ENCODE assay signal across 10 mouse cellular contexts in the genomic region with DNA sequence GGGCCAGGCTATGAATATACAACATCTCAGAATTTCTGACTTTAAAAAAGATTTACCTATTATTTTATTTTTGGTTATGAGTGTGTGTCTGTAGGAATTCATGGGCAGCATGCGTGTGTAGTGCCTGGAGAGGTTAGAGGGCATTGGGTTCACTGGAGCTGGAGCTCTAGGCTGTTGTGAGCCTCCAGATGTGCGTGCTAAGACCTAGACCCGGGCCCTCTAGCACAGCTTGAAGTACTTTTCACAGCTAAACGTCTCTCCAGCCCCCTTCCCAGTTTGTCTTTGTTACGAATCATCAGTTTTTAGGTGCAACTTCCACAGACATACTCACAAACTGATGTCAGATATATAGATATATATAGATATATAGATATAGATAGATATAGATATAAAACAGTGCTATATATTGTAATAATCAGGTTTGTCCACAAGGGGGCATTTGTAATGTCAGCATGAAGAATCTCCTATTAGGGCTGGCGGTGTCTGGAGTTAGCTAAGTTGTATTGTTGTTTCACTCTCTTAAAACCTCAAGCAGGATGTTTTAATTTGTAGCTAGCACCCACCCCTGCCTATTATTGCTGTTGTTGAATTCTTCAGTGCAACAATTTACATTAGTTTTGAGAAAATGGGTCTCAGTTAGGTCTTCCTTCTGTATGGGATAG. TPM values are rescaled to one million over a fixed set of nuclear protein-coding genes. Genes with fewer than 3 reads are reported as not detected.
DNase-seq lines count a peak whose midpoint lies in the region; ATAC-seq and TF ChIP-seq lines count a peak whose summit lies in the region.
"Had no signal": no experiment of that assay in that cellular context is flagged by ENCODE, and none has a peak within 500 bp of the region (broad histone marks: within the 10 kb centered on the region; RNA-seq: fewer than 3 reads in every experiment).

No protein-coding gene starts in this region.

- no peak for ATAC-seq in kidney, postnatal 0 days (replicated peaks; ENCODE audit: low FRiP score, low read depth)

- H3K9ac ChIP-seq in kidney, postnatal 0 days (ENCODE audit: low read depth, low read length), result no peak overlapping the region

- no peak overlapping the region for H3K4me3 ChIP-seq in kidney, postnatal 0 days (replicated peaks; ENCODE audit: low read depth, low read length)

- no peaks in the 10 kb centered on the region for H3K9me3 ChIP-seq in kidney, postnatal 0 days (replicated peaks; ENCODE audit: low read length)

- peak; percentile 74 for TF ChIP-seq CTCF in kidney, postnatal 0 days (IDR thresholded peaks at IDR 0.05; ENCODE audit: low read depth)

- H3K27me3 ChIP-seq in kidney, postnatal 0 days (ENCODE audit: insufficient read depth, low read length), result no peaks in the 10 kb centered on the region

- no peaks in the 10 kb centered on the region for H3K4me1 ChIP-seq in kidney, postnatal 0 days (replicated peaks; ENCODE audit: insufficient read depth, low read length)

- peak; percentile 83 for DNase-seq in kidney, postnatal 0 days (ENCODE audit: low spot score)
- no peak for DNase-seq in kidney, postnatal 10 days
- DNase-seq in ES-CJ7 (ENCODE audit: low read depth, low spot score), result peak; percentile 30
- peak; percentile 34 for DNase-seq in c-Kit-positive CD71-positive TER-119-positive erythroid progenitor cells, embryonic 14.5 days (ENCODE audit: low spot score)
- peak; percentile 14 for DNase-seq in large intestine, adult 2 months (ENCODE audit: low read depth, low spot score)
- DNase-seq in spleen, postnatal 14 days (ENCODE audit: low spot score in 2 of 2), result no peak
- DNase-seq in urinary bladder, postnatal 10 days (ENCODE audit: low spot score), result no peak
- no peak for DNase-seq in T-cell, adult 2 months (ENCODE audit: low spot score)

- no peak overlapping the region for H3K4me2 ChIP-seq in kidney, postnatal 0 days (ENCODE audit: low read length)

- WGBS in kidney, postnatal 0 days, result 66% methylated on average over 6 of the region's 6 CpGs
- WGBS in large intestine, adult 2 months, result 67% methylated on average over 6 of the region's 6 CpGs

- no peak overlapping the region for H3K27ac ChIP-seq in kidney, postnatal 0 days

- H3K36me3 ChIP-seq in kidney, postnatal 0 days (ENCODE audit: insufficient read depth, low read length), result no peaks in the 10 kb centered on the region

RNA-seq across cellular contexts. Expression of gene Ccdc169, which starts 15.7 kb away (rescaled TPM):
- 0.20 and 0.28 TPM in 2 replicates for polyA plus RNA-seq in kidney, postnatal 0 days (2015; fragmentation: Nextera tagmentation; extraction: Ambion mirVana)
- polyA plus RNA-seq in large intestine, adult 2 months (2012; rRNA removed), result not detected in 2 replicates
- polyA plus RNA-seq: heart, embryonic 16.5 days; stomach, embryonic 14.5 days had no signal

RNA-seq across cellular contexts. Expression of gene Sohlh2, which starts 29.0 kb away (rescaled TPM):
- not detected in 2 replicates for polyA plus RNA-seq in kidney, postnatal 0 days (2015; fragmentation: Nextera tagmentation; extraction: Ambion mirVana)
- polyA plus RNA-seq in large intestine, adult 2 months (2012; rRNA removed), result not detected in 2 replicates
- polyA plus RNA-seq: stomach, embryonic 14.5 days had no signal

RNA-seq across cellular contexts. Expression of gene Spg20, which starts 40.9 kb away (rescaled TPM):
- polyA plus RNA-seq in kidney, postnatal 0 days (2015; fragmentation: Nextera tagmentation; extraction: Ambion mirVana), result 29.5 and 33.3 TPM in 2 replicates
- 4.5 and 6.1 TPM in 2 replicates for polyA plus RNA-seq in large intestine, adult 2 months (2012; rRNA removed)

Comparison
In these comparisons a context has a peak if more than half of its experiments do, and no peak if none do; other contexts are left out.
1. DNase-seq: peak in kidney, postnatal 0 days (single experiment), ES-CJ7 (single experiment), c-Kit-positive CD71-positive TER-119-positive erythroid progenitor cells, embryonic 14.5 days (single experiment) and large intestine, adult 2 months (single experiment); none in kidney, postnatal 10 days (single experiment), spleen, postnatal 14 days (0 of 2), urinary bladder, postnatal 10 days (single experiment) and T-cell, adult 2 months (single experiment).